Mouse (Mus musculus) heart, adult 2 months (tissue): ENCODE measurements around the gene Olfr1315-ps1. TPM values are rescaled to one million over a fixed set of nuclear protein-coding genes. Genes with fewer than 3 reads are reported as not detected.

Experiments used
- DNase-seq, 2 experiments: peaks; one replicate each; pipeline ENCODE4 v3.0.0; 2021
- H3K27ac ChIP-seq: fragments of 200-600 bp; 2 replicates; pipeline ENCODE4 v1.8.1; 2022
- H3K27me3 ChIP-seq: fragments of 200-500 bp; 2 replicates; pipeline ENCODE4 v1.6.1; 2012; ENCODE audit warnings: mild to moderate bottlenecking, low read length, inconsistent platforms, mixed read lengths; ENCODE audit not compliant: control insufficient read depth, insufficient read depth
- H3K36me3 ChIP-seq: fragments of 200-500 bp; 2 replicates; pipeline ENCODE4 v1.6.1; 2012; ENCODE audit warnings: low read length, inconsistent platforms; ENCODE audit not compliant: control insufficient read depth, insufficient read depth
- H3K4me1 ChIP-seq: fragments of 200-500 bp; 2 replicates; pipeline ENCODE4 v1.6.1; 2011; ENCODE audit warnings: low read length; ENCODE audit not compliant: control insufficient read depth, insufficient read depth
- H3K4me3 ChIP-seq: fragments of 200-600 bp; 2 replicates; pipeline ENCODE4 v1.8.1; 2022
- H3K79me2 ChIP-seq: fragments of 200-500 bp; replicated peaks from 2 replicates; pipeline ENCODE4 v1.6.1; 2012; ENCODE audit warnings: mild to moderate bottlenecking, inconsistent platforms, low read length, moderate library complexity, mixed read lengths; ENCODE audit not compliant: control insufficient read depth, insufficient read depth
- H3K9ac ChIP-seq: fragments of 200-500 bp; 2 replicates; pipeline ENCODE4 v1.6.1; 2012; ENCODE audit warnings: low read depth, mild to moderate bottlenecking, control low read depth, inconsistent platforms, low read length, mixed read lengths
- CTCF ChIP-seq: fragments of 200-600 bp; IDR thresholded peaks from 2 replicates; pipeline ENCODE4 v1.8.1; 2022; ENCODE audit warnings: antibody characterized with exemption, mild to moderate bottlenecking, moderate library complexity
- EP300 ChIP-seq: fragments of 200-500 bp; IDR thresholded peaks from 2 replicates; pipeline ENCODE4 v1.6.1; 2011; ENCODE audit warnings: low read depth, low read length, control low read depth; ENCODE audit not compliant: insufficient read depth
- POLR2A ChIP-seq: fragments of 200-500 bp; IDR thresholded peaks from 2 replicates; pipeline ENCODE4 v1.6.1; 2011; ENCODE audit warnings: mild to moderate bottlenecking, low read depth, low read length, control low read depth; ENCODE audit not compliant: insufficient read depth
- WGBS: fragments of 180-500 bp; shearing (Covaris S2); methylation state at CpG from one replicate; pipeline ENCODE4 v1.1.7; 2018; 5-methylcytosine and 5-hydroxymethylcytosine counted together
- intact Hi-C: fragments of 180-260 bp; cut with DNase I; formaldehyde crosslinking; loops from one replicate; pipeline ENCODE4 v1.15.1; 2025
- long read RNA-seq: library from polyadenylated mRNA; stranded (forward); transcript quantifications from one replicate; pipeline ENCODE4 v2.0.0, GENCODE M21; 2021
- polyA plus RNA-seq: library from polyadenylated mRNA; depleted of rRNA; stranded (reverse); fragments of >200 nt; gene quantifications from 2 replicates; pipeline ENCODE4 v1.2.3, GENCODE M21; 2012; rRNA removed
- total RNA-seq, 2 experiments: library from RNA; stranded (reverse); gene quantifications; 2 replicates each; pipeline ENCODE4 v1.2.3; 2021

The Olfr1315-ps1 gene
- not detected for total RNA-seq
- polyA plus RNA-seq = not detected in 2 replicates
- long read RNA-seq = 0 reads

DNA sequence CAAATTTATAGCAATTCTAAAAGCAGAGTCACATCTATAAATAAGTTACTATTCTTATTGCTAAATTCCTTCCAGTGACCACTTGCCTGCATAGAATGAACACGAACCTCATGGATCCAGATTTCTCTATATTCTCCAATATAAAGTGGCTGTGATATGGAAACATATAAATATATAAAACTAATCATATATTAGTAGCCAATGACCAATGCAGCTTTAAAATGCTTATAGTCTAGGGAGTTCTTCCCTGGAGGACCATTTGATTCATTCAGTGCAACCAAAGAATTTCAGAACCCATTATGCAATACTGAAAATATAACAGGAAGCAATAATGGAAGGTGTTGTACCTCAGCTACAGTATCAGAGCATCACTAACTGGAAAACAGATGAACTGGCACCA, at the start of gene Olfr1315-ps1:
TSS of gene Olfr1315-ps1 (minus strand) at position 101 of the 400 bp plus-strand sequence.
- intact Hi-C loops = no loop called here
- Histone ChIP-seq H3K27me3 (no peaks in the 10 kb centered on the region), H3K36me3 (no peaks in the 10 kb centered on the region), H3K4me3 (no peak within 1 kb of the TSS), H3K9ac (no peak within 1 kb of the TSS), H3K27ac (no peak within 1 kb of the TSS), H3K4me1 (no peaks in the 10 kb centered on the region), H3K79me2 (no peaks in the 10 kb centered on the region)
- no peak for TF ChIP-seq CTCF
- no peak for TF ChIP-seq POLR2A
- no peak for TF ChIP-seq EP300
- DNase-seq = no peak
- 61% methylated on average over 1 of the region's 1 CpGs for WGBS

DNA sequence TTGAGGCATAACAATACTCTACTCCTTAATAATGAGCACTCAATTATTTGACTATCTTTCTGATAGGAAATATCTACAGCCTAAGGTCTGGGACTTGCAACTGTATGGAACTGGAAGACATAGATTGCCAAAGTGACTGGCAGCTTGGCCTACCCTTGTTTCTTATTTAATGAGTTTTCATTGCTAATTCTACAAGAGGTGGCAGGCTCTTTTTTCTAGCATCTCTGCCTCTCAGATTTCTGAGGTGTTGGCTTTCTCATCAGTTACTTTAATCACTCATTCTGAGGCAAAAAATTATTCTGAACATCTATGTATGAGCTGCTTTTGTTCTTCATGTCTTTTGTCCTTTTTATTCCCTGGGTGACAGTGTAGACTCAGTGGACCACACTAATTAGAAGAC, 38.7 kb upstream of the Olfr1315-ps1 start, which contains the start of gene Olfr1318:
TSS of gene Olfr1318 (plus strand) at position 301 of the 400 bp plus-strand sequence.
- intact Hi-C loops = no loop called here
- TF ChIP-seq POLR2A = no peak
- no peak for TF ChIP-seq CTCF
- TF ChIP-seq EP300 = no peak
- no peaks in the 10 kb centered on the region for H3K4me1 ChIP-seq
- H3K9ac ChIP-seq = no peak within 1 kb of the TSS
- no peaks in the 10 kb centered on the region for H3K27me3 ChIP-seq
- H3K36me3 ChIP-seq = no peaks in the 10 kb centered on the region
- no peak within 1 kb of the TSS for H3K4me3 ChIP-seq
- DNase-seq = no peak
- H3K27ac ChIP-seq = no peak within 1 kb of the TSS
- no peaks in the 10 kb centered on the region for H3K79me2 ChIP-seq

DNA sequence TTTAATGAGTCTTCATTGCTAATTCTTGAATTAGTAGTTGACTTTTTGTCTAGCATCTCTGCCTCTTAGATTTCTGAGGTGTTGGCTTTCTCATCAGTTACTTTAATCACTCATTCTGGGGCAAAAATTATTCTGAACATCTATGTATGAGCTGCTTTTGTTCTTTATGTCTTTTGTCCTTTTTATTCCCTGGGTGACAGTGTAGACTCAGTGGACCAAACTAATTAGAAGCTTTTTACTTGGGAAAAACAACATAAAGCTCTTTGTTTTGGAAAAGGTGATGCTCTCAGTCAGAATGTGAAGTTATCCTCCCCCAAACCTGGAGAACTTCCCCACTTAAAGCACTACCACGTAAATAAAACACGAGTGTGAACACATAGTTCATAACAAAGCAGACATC, 24.8 kb upstream of the Olfr1315-ps1 start, which contains the start of gene Olfr1317:
TSS of gene Olfr1317 (plus strand) at position 301 of the 400 bp plus-strand sequence.
- Histone ChIP-seq H3K27me3 (no peaks in the 10 kb centered on the region), H3K27ac (no peak within 1 kb of the TSS), H3K79me2 (no peaks in the 10 kb centered on the region), H3K36me3 (no peaks in the 10 kb centered on the region), H3K4me1 (no peaks in the 10 kb centered on the region), H3K4me3 (no peak within 1 kb of the TSS), H3K9ac (no peak within 1 kb of the TSS)
- TF ChIP-seq CTCF (no peak), EP300 (no peak), POLR2A (no peak)
- 58% methylated on average over 2 of the region's 2 CpGs for WGBS
- DNase-seq = no peak
- intact Hi-C loops = no loop called here

- Histone ChIP-seq H3K27me3 (no peaks in the 10 kb centered on the region), H3K4me3 (no peak within 1 kb of the TSS), H3K4me1 (no peaks in the 10 kb centered on the region), H3K36me3 (no peaks in the 10 kb centered on the region), H3K9ac (no peak within 1 kb of the TSS), H3K79me2 (no peaks in the 10 kb centered on the region), H3K27ac (no peak within 1 kb of the TSS)
- intact Hi-C loops = no loop called here
- TF ChIP-seq EP300 = no peak
- TF ChIP-seq POLR2A = no peak
- no peak for TF ChIP-seq CTCF
- WGBS = 77% methylated on average over 2 of the region's 2 CpGs
- DNase-seq = no peak
Observed at GRCm38 (mm10) chr2:112134877-112135276, 19.6 kb upstream of the Olfr1315-ps1 start, which contains the start of gene Olfr1316. TSS of gene Olfr1316 (minus strand) at chr2:112134977.

- no peaks in the 10 kb centered on the region for H3K27me3 ChIP-seq
- no peak within 1 kb of the TSS for H3K27ac ChIP-seq
- DNase-seq = no peak
- no peak within 1 kb of the TSS for H3K4me3 ChIP-seq
- intact Hi-C loops = no loop called here
- no peaks in the 10 kb centered on the region for H3K79me2 ChIP-seq
- H3K9ac ChIP-seq = no peak within 1 kb of the TSS
- no peaks in the 10 kb centered on the region for H3K36me3 ChIP-seq
- no peak for TF ChIP-seq CTCF
- TF ChIP-seq POLR2A = no peak
- TF ChIP-seq EP300 = no peak
- no peaks in the 10 kb centered on the region for H3K4me1 ChIP-seq
Observed at GRCm38 (mm10) chr2:112096681-112097080, 18.6 kb downstream of the Olfr1315-ps1 start, which contains the start of gene Olfr1314. TSS of gene Olfr1314 (minus strand) at chr2:112096781.

DNA sequence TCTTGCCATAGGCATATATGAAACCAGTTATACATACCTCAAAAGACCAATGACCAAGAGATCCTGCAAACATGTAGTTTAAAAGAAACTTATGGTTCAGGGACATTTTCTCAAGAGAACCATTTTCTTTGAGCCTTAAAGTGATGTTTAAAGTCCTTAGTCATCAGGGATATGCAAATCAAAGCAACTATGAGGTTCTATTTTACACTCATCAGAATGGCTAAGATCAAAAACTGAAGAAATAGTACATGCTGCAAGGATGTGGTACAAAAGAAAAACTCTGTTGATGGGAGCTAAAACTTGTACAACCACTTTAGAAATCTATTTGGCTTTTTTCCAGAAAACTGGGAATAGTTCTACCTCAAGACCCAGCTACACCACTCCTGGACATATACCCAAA, 37.5 kb downstream of the Olfr1315-ps1 start, which contains the start of gene Olfr1313:
TSS of gene Olfr1313 (minus strand) at position 101 of the 400 bp plus-strand sequence.
- no peak within 1 kb of the TSS for H3K4me3 ChIP-seq
- no peaks in the 10 kb centered on the region for H3K4me1 ChIP-seq
- H3K36me3 ChIP-seq = no peaks in the 10 kb centered on the region
- H3K79me2 ChIP-seq = no peaks in the 10 kb centered on the region
- no peaks in the 10 kb centered on the region for H3K27me3 ChIP-seq
- intact Hi-C loops = no loop called here
- TF ChIP-seq CTCF = no peak
- no peak for TF ChIP-seq EP300
- TF ChIP-seq POLR2A = no peak
- no peak for DNase-seq
- no peak within 1 kb of the TSS for H3K27ac ChIP-seq
- no peak within 1 kb of the TSS for H3K9ac ChIP-seq

Other genes starting within 250 kb of the Olfr1315-ps1 start
- not detected for gene Olfr1305, start 238.3 kb downstream of the Olfr1315-ps1 start, total RNA-seq
- not detected in 2 replicates for gene Olfr1305, start 238.3 kb downstream of the Olfr1315-ps1 start, polyA plus RNA-seq
- gene Olfr1306, start 199.2 kb downstream of the Olfr1315-ps1 start, total RNA-seq = not detected
- not detected in 2 replicates for gene Olfr1306, start 199.2 kb downstream of the Olfr1315-ps1 start, polyA plus RNA-seq
- not detected for gene Olfr1307, start 166.0 kb downstream of the Olfr1315-ps1 start, total RNA-seq
- gene Olfr1307, start 166.0 kb downstream of the Olfr1315-ps1 start, polyA plus RNA-seq = not detected in 2 replicates
- not detected for gene Olfr1308, start 150.5 kb downstream of the Olfr1315-ps1 start, total RNA-seq
- gene Olfr1308, start 150.5 kb downstream of the Olfr1315-ps1 start, polyA plus RNA-seq = not detected in 2 replicates
- not detected for gene Olfr1309, start 125.2 kb downstream of the Olfr1315-ps1 start, total RNA-seq
- not detected in 2 replicates for gene Olfr1309, start 125.2 kb downstream of the Olfr1315-ps1 start, polyA plus RNA-seq
- gene Olfr1310, start 102.7 kb downstream of the Olfr1315-ps1 start, total RNA-seq = not detected
- not detected in 2 replicates for gene Olfr1310, start 102.7 kb downstream of the Olfr1315-ps1 start, polyA plus RNA-seq
- gene Olfr1311, start 91.0 kb downstream of the Olfr1315-ps1 start, total RNA-seq = not detected
- gene Olfr1311, start 91.0 kb downstream of the Olfr1315-ps1 start, polyA plus RNA-seq = not detected in 2 replicates
- not detected for gene Olfr1312, start 65.2 kb downstream of the Olfr1315-ps1 start, total RNA-seq
- not detected in 2 replicates for gene Olfr1312, start 65.2 kb downstream of the Olfr1315-ps1 start, polyA plus RNA-seq
- gene Olfr1313, start 37.6 kb downstream of the Olfr1315-ps1 start, total RNA-seq = not detected
- gene Olfr1313, start 37.6 kb downstream of the Olfr1315-ps1 start, polyA plus RNA-seq = not detected in 2 replicates
- not detected for gene Olfr1314, start 18.7 kb downstream of the Olfr1315-ps1 start, total RNA-seq
- gene Olfr1314, start 18.7 kb downstream of the Olfr1315-ps1 start, polyA plus RNA-seq = not detected in 2 replicates
- gene Olfr1316, start 19.5 kb upstream of the Olfr1315-ps1 start, total RNA-seq = not detected
- gene Olfr1316, start 19.5 kb upstream of the Olfr1315-ps1 start, polyA plus RNA-seq = not detected in 2 replicates
- gene Olfr1317, start 24.9 kb upstream of the Olfr1315-ps1 start, total RNA-seq = not detected
- not detected in 2 replicates for gene Olfr1317, start 24.9 kb upstream of the Olfr1315-ps1 start, polyA plus RNA-seq
- gene Olfr1318, start 38.8 kb upstream of the Olfr1315-ps1 start, total RNA-seq = not detected
- gene Olfr1318, start 38.8 kb upstream of the Olfr1315-ps1 start, polyA plus RNA-seq = not detected in 2 replicates
- gene Lpcat4, start 124.0 kb upstream of the Olfr1315-ps1 start, total RNA-seq = 1 to 10 TPM; 2.3 TPM
- 6.3 and 11.4 TPM in 2 replicates for gene Lpcat4, start 124.0 kb upstream of the Olfr1315-ps1 start, polyA plus RNA-seq
- gene Nutm1, start 143.9 kb upstream of the Olfr1315-ps1 start, total RNA-seq = not detected
- not detected in 2 replicates for gene Nutm1, start 143.9 kb upstream of the Olfr1315-ps1 start, polyA plus RNA-seq
- gene Nop10, start 146.5 kb upstream of the Olfr1315-ps1 start, total RNA-seq = 10 to 100 TPM; 61.8 to 65.4 TPM
- 89.0 and 113 TPM in 2 replicates for gene Nop10, start 146.5 kb upstream of the Olfr1315-ps1 start, polyA plus RNA-seq
- gene Slc12a6, start 150.4 kb upstream of the Olfr1315-ps1 start, total RNA-seq = 10 to 100 TPM; 31.1 to 32.9 TPM
- 23.2 and 44.3 TPM in 2 replicates for gene Slc12a6, start 150.4 kb upstream of the Olfr1315-ps1 start, polyA plus RNA-seq
- gene Gm21985, start 150.9 kb upstream of the Olfr1315-ps1 start, total RNA-seq = 1 to 10 TPM in 1 of 2 experiments, under 1 TPM in 1; 0.42 to 1.1 TPM
- gene Gm21985, start 150.9 kb upstream of the Olfr1315-ps1 start, polyA plus RNA-seq = not detected in 2 replicates